Mouse (Mus musculus): Measurements from ENCODE around the gene Pak1.
"Not testable (repeated sequence)": the region's sequence is repeated elsewhere in the genome, so short reads cannot be mapped to it uniquely, and the experiment has no call there.

The Pak1 gene

DNA sequence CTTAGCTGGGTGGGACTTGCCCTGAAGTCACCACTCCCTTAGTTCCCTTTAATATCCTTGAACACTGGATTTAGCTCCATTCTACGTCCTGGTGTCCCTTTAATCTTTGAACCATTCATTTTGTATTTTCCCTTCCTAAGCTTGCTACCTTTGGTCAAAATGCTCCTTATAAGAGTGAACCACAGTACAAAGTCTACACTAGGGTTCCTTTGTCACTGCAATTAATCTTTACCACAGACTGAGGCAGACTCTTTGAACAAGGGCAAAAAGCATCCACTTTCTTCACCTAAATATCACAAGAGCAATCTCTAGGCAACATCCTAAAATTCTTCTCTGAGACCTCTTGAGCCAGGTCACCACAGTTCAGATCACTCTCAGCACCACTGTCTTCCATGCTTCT lies 8.1 kb upstream of the Pak1 start:
- no peak for DNase-seq

GRCm38 (mm10) chr7:97780815-97781214 lies 7.5 kb upstream of the Pak1 start:
- no peak for DNase-seq

DNA sequence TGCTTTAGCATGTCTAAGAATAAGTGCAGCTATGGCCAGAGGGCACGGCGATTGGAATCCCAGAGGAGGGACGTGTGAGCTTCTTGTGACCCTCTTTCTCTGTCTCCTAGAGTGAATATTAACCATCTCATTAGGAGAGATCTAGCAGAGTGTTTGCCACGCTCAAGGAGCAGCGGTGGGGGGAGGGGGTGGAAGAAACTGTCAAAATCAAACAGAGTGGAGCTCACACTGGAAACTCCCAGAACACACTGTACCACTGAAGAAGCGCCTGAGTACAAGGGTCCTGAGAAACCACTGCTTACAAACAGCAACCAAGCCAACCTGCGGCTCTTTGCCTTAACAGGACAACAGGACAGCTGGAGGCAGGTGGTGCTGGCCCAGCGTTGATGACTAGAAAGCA lies 6.8 kb upstream of the Pak1 start:
- no peak for DNase-seq

GRCm38 (mm10) chr7:97783523-97783922 lies 4.8 kb upstream of the Pak1 start:
- no peak for DNase-seq

GRCm38 (mm10) chr7:97788669-97789483 lies 535 bp downstream of the Pak1 start:
- DNase-seq, result peak; percentile 33

- no peak for DNase-seq
Measured at GRCm38 (mm10) chr7:97790272-97790671, 1.9 kb downstream of the Pak1 start.

- DNase-seq, result no peak
Measured at GRCm38 (mm10) chr7:97792324-97792723, 4.0 kb downstream of the Pak1 start.

DNA sequence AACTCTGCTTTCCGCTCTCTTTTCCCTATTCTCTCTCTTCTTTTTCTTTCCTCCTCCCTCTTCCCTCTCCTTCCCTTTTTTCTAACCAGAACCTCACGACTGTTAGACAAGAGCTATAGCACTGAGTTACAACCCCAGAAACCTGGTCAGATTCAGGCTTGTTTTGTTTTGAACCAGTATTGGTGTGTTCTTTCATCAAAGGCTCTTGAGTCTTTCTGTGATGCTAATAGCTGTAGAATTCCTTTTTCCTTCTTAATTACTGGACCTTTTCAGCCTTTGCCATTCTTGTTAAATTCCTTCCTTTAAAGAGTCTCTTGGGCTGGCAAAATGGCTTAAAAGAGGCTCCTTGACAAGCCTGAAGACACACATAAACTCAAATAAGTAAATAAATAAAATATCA lies 14.8 kb downstream of the Pak1 start:
- DNase-seq, result no peak

DNA sequence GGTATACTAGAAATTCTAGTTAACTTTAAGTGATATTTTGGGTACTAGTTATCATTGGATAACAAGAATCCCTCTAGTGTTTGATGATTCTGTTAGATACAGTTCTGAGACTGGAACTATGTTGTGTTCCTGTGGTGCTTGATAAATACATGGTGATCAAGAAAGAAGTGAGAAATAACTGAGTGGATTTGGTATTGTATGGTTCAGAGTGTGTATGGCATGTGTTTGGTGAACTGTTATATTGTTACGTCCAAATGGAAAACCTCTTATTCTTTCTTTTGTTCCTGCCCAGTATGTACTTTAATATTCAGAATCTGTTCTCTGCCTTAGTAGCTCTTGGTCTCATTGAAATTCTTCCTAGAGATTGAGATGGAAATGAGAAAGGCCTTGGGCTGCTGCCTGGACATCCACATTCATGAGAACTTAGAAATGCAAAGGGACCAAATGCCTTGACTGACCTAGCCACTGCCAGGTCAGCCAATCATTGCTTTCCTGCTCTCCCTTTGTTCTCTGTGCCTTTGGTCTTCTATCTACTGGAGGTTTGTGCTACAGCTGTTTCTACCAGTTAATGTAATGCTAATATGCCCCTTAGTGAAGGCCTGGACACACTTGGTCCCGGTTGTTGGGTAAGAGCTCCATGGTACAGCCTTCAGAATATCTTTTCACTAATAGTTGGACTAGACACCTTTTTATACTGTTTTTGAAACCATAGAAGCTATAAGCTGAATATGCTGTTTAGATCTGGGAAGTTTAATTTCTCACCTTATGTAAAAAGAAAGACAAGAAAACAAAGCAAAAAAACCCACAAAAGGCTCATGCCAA lies 16.1 kb downstream of the Pak1 start:
- DNase-seq, result no peak

- DNase-seq, result no peak
Measured at GRCm38 (mm10) chr7:97805067-97805365, 16.7 kb downstream of the Pak1 start.

GRCm38 (mm10) chr7:97809307-97809706 lies 21.0 kb downstream of the Pak1 start:
- DNase-seq, result no peak

- DNase-seq, result no peak
Measured at GRCm38 (mm10) chr7:97821875-97822274, 33.5 kb downstream of the Pak1 start.

GRCm38 (mm10) chr7:97829091-97829490 lies 40.8 kb downstream of the Pak1 start:
- DNase-seq, result no peak

GRCm38 (mm10) chr7:97830739-97831138 lies 42.4 kb downstream of the Pak1 start:
- no peak for DNase-seq

- DNase-seq, result no peak
Measured at GRCm38 (mm10) chr7:97832987-97833386, 44.6 kb downstream of the Pak1 start.

GRCm38 (mm10) chr7:97838574-97838973 lies 50.2 kb downstream of the Pak1 start:
- no peak for DNase-seq

- DNase-seq, result peak; percentile 64
Measured at GRCm38 (mm10) chr7:97841311-97841710, 53.0 kb downstream of the Pak1 start.

GRCm38 (mm10) chr7:97842332-97842731 lies 54.0 kb downstream of the Pak1 start:
- DNase-seq, result no peak

DNA sequence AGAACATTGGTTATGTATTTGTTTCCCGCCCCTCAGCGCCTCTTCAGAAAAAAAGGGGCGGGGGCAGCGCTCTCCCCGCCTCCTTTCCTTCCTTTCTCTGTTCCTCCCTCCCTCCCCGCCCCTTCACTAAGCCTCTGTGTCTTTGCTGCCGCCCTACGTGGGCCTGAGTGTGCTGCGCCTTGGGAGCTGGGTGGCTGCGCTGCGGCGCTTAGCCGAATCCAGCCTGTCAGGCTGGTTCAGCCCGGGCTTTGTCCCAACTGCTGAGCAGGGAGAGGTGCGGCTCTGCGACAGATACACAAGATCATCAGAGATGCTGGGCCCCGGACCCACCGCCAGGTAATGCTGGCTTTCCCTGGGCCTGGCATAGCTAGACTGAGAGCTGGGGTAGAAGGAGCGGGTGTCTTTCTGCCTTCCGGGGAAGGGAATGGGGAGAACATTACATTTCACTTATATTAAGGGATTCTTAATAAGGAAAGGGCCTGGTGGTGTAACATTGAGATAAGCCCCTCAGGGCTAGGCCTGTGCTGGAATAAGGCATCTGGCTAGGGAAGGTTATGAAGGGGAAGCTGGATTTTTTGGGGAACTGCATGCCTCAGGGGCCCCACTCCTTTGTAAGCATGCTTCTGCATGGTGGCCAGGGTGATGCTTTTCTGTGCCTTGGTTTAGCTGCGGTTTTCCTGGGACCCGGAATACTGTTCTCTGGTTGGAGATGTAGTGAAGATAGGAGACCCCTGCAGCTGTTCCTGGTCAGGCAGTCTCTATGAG lies 54.6 kb downstream of the Pak1 start:
- DNase-seq, result peak; percentile 86

DNA sequence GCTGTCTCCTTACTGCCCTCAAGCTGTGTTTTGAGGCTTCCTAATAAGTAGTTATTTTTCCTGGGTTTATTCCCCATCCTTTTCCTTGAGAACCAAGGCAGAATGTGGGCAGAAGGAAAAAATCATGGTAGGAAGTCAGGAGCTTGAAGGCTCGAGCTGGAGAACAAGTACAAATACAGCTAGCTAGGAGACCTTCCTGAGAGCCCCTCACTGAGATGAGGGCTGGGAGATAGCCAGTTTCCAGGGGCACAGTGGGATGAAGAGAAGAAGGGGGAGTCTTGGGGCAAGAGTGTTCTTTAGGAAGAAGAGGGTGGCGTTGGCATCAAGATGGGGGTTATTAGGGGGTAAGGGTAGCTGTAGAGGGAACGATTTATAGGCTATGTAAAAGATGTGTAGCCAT lies 56.1 kb downstream of the Pak1 start:
- DNase-seq, result no peak

DNA sequence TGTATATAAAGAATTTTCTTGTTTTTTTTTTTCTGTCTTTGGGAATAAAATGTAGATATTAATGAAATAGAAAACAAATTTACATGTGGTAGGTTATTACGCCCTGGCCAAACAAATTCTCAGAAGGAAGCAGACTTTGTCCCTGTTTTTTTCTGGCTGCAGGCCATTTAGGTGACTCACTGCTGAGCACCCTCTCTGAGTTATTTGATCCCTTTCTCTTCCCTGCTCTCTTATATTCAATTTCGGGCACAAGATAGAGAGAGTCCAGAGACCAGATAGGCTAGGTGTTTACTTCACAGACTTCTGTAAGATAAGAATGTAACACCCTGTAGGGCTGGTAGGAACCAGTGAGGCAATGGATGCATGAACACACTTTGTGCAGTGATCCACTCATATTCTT lies 57.2 kb downstream of the Pak1 start:
- no peak for DNase-seq

DNA sequence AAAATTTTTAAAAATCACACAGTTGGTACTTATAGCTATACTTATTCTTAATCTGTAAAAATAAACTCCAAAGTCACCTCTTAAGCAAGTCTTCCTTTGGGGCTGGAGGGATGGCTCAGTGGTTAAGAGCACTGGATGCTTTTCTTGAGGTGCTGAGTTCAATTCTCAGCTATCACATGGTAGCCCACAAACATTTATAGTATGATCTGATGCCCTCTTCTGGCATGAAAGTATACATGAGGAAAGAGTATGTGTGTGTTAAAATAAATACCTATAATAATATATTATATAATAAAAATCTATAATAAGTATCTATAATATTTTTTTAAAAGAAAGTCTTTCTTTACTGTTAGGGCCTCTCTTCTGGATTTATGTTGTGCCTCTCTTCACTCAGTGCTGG lies 58.2 kb downstream of the Pak1 start:
- DNase-seq, result no peak

DNA sequence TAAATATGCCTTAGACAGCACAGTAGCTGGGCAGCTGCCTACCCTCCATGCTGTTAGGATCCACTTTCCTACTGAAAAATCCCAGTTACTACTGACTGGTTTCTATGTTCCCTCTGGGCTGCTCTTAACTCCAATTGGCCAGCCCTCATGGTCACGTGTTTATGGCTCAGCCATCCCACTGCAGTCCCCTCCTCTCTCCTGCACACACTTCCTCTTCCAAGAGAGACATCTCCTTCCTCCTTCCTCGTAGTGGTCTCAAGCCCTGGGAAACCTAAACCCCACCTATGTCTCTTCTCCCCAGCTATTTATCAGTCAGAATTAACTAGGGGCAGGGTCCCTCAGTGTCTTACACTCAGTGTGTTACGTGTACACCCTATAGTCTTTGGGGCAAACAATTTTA lies 61.2 kb downstream of the Pak1 start:
- DNase-seq, result not testable (repeated sequence)

DNA sequence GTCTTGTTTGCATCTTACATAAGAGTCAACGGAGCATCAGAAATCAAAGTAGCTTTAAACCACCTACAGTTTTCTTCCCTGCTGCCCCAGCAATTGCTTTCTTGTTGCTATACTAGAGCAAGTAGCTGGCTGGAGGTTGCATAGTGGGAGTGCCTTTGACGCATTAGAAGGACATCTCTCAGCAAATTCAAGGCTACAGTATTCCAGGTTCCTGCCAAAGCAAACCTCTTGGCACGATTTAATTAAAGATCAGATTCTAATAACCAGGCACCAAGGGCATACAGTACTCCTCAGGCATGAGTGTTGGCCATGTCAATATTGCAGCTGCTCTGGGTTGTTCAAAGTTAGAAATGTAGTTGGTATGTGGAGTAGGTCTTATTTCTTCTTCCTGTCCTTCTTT lies 62.0 kb downstream of the Pak1 start:
- no peak for DNase-seq

Data from right cerebral cortex, postnatal 25 days (tissue).